Comparison of ENCODE assay signal across 9 mouse cellular contexts in the genomic region with DNA sequence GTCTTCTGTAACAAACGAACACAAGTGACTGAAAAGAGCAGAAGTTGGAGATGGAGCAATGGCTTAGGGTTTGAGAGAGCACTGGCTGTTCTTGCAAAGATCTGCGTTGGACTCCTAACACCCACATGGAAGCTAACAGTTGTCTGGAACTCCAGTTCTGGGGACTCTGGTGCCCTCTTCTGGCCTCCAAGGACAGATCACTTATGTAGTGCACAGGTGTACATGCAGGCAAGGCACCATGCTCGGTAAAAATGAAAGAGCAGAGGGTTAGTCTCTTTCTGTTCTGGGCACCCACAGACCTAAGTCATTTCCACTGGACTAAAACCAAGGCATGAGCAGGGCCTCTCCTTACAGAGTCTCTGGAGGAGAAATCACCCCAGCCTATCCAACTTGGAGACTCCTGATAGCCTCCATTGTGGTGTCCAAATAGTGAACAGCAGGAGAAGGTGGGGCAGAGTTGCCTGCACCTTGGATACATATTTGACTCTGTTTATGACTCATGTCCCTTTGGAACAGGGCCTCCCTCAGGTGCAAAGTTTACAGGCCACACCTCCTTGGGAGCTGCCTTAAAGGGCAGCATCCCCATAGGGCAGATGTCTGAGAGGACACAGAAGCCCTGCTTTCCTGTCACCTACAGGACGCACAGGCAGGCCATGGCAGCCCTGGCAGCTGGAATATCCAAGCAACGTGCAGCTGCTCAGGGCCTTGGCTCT. TPM values are rescaled to one million over a fixed set of nuclear protein-coding genes. Genes with fewer than 3 reads are reported as not detected.
DNase-seq lines count a peak whose midpoint lies in the region; ATAC-seq and TF ChIP-seq lines count a peak whose summit lies in the region.
"Had no signal": no experiment of that assay in that cellular context is flagged by ENCODE, and none has a peak within 500 bp of the region (broad histone marks: within the 10 kb centered on the region; RNA-seq: fewer than 3 reads in every experiment).

A gene (plus strand): TSS at position 600 of the 713 bp plus-strand sequence.

- peaks cover 7% of the 10 kb centered on the region; the same call in 1 of the 2 replicates for H3K4me1 ChIP-seq in liver, adult 2 months (ENCODE audit: control insufficient read depth, insufficient read depth, low read length)
- H3K4me1 ChIP-seq in liver, embryonic 12.5 days, result peaks cover 4% of the 10 kb centered on the region; the same call in 1 of the 2 replicates
- H3K4me1 ChIP-seq in intestine, postnatal 0 days (replicated peaks; ENCODE audit: control insufficient read depth, insufficient read depth, low read length), result no peaks in the 10 kb centered on the region
- H3K4me1 ChIP-seq in stomach, postnatal 0 days (replicated peaks; ENCODE audit: control insufficient read depth, insufficient read depth), result no peaks in the 10 kb centered on the region; the same call in 1 of the 2 replicates
- H3K4me1 ChIP-seq in kidney, embryonic 14.5 days (ENCODE audit: control insufficient read depth, insufficient read depth, low read length), result peaks cover 5% of the 10 kb centered on the region; the same call in 1 of the 2 replicates

- H3K4me3 ChIP-seq in liver, adult 2 months (ENCODE audit: insufficient read depth, low read depth, low read length), result no peak within 1 kb of the TSS
- H3K4me3 ChIP-seq in liver, embryonic 12.5 days, result no peak within 1 kb of the TSS
- no peak within 1 kb of the TSS for H3K4me3 ChIP-seq in intestine, postnatal 0 days (ENCODE audit: low read depth, low read length)
- no peak within 1 kb of the TSS for H3K4me3 ChIP-seq in stomach, postnatal 0 days (ENCODE audit: low read depth, low read length)
- no peak within 1 kb of the TSS for H3K4me3 ChIP-seq in kidney, embryonic 14.5 days (ENCODE audit: low read length)

- no peak within 1 kb of the TSS for H3K4me2 ChIP-seq in liver, embryonic 12.5 days
- peak within 1 kb of the TSS; percentile 14; the same call in 1 of the 2 replicates for H3K4me2 ChIP-seq in intestine, postnatal 0 days (replicated peaks; ENCODE audit: low read depth)
- H3K4me2 ChIP-seq in stomach, postnatal 0 days (replicated peaks; ENCODE audit: low read depth), result peak within 1 kb of the TSS; percentile 12
- H3K4me2 ChIP-seq in kidney, embryonic 14.5 days (replicated peaks; ENCODE audit: low read depth, low read length), result no peak within 1 kb of the TSS

- no peak for ATAC-seq in liver, embryonic 12.5 days
- peak; percentile 92 for ATAC-seq in intestine, postnatal 0 days
- ATAC-seq in stomach, postnatal 0 days (ENCODE audit: low FRiP score, low TSS enrichment), result peak; percentile 93
- ATAC-seq in kidney, embryonic 14.5 days (ENCODE audit: low FRiP score, low TSS enrichment), result no peak; the same call in 1 of the 2 replicates

- H3K9me3 ChIP-seq in liver, embryonic 12.5 days (replicated peaks), result no peaks in the 10 kb centered on the region
- H3K9me3 ChIP-seq in intestine, postnatal 0 days (ENCODE audit: control insufficient read depth), result no peaks in the 10 kb centered on the region
- H3K9me3 ChIP-seq in stomach, postnatal 0 days (ENCODE audit: control insufficient read depth, low read length), result no peaks in the 10 kb centered on the region
- H3K9me3 ChIP-seq in kidney, embryonic 14.5 days (ENCODE audit: control insufficient read depth, low read length), result no peaks in the 10 kb centered on the region

- peak; percentile 66 for DNase-seq in liver, adult 2 months (ENCODE audit: extremely low read depth, low read depth, low spot score)
- DNase-seq in R1 (ENCODE audit: low read depth, low spot score), result peak; percentile 90
- peak; percentile 79 for DNase-seq in stomach, postnatal 0 days (ENCODE audit: low spot score)
- DNase-seq in left cerebral cortex, postnatal 36 days (ENCODE audit: low spot score in 2 of 2), result no peak
- DNase-seq: left cerebral cortex, postnatal 4 days had no signal

- H3K36me3 ChIP-seq in liver, adult 2 months (ENCODE audit: control insufficient read depth, insufficient read depth, low read length), result no peaks in the 10 kb centered on the region
- no peaks in the 10 kb centered on the region for H3K36me3 ChIP-seq in liver, embryonic 12.5 days
- no peaks in the 10 kb centered on the region for H3K36me3 ChIP-seq in intestine, postnatal 0 days (ENCODE audit: control insufficient read depth, insufficient read depth)
- H3K36me3 ChIP-seq in stomach, postnatal 0 days (ENCODE audit: control insufficient read depth, insufficient read depth, low read length), result no peaks in the 10 kb centered on the region
- no peaks in the 10 kb centered on the region for H3K36me3 ChIP-seq in kidney, embryonic 14.5 days (ENCODE audit: control insufficient read depth, insufficient read depth, low read length)

- no peak for TF ChIP-seq POLR2A in liver, adult 2 months (IDR thresholded peaks at IDR 0.05; ENCODE audit: extremely low read depth, insufficient read depth, low read length)

- no peaks in the 10 kb centered on the region for H3K27me3 ChIP-seq in liver, adult 2 months (ENCODE audit: control insufficient read depth, insufficient read depth, low read length)
- no peaks in the 10 kb centered on the region for H3K27me3 ChIP-seq in liver, embryonic 12.5 days (replicated peaks)
- no peaks in the 10 kb centered on the region for H3K27me3 ChIP-seq in intestine, postnatal 0 days (replicated peaks; ENCODE audit: control insufficient read depth, insufficient read depth, low read length)
- H3K27me3 ChIP-seq in stomach, postnatal 0 days (ENCODE audit: control insufficient read depth, insufficient read depth, low read length), result no peaks in the 10 kb centered on the region
- no peaks in the 10 kb centered on the region for H3K27me3 ChIP-seq in kidney, embryonic 14.5 days (ENCODE audit: control insufficient read depth, insufficient read depth, low read length)

- intact Hi-C loops in left cerebral cortex, postnatal 36 days (cut with DNase I), result loop anchor here (5.0 to 10.0 kb wide), 2 partner anchors 228 to 320 kb away; no protein-coding TSS in a partner anchor

- no peaks in the 10 kb centered on the region for H3K79me2 ChIP-seq in liver, adult 2 months (ENCODE audit: control insufficient read depth, insufficient read depth, low read length)

- no peak within 1 kb of the TSS for H3K9ac ChIP-seq in liver, adult 2 months (ENCODE audit: low read depth, low read length)
- H3K9ac ChIP-seq in liver, embryonic 12.5 days, result no peak within 1 kb of the TSS
- no peak within 1 kb of the TSS for H3K9ac ChIP-seq in intestine, postnatal 0 days (ENCODE audit: low read depth, low read length)
- H3K9ac ChIP-seq in stomach, postnatal 0 days (ENCODE audit: low read length), result no peak within 1 kb of the TSS
- H3K9ac ChIP-seq in kidney, embryonic 14.5 days (ENCODE audit: low read depth, low read length), result no peak within 1 kb of the TSS

- no peak for TF ChIP-seq EP300 in stomach, postnatal 0 days (optimal IDR thresholded peaks at IDR 0.05)

- peak; percentile 40 for TF ChIP-seq CTCF in liver, adult 2 months (IDR thresholded peaks at IDR 0.05; ENCODE audit: low read depth, low read length)
- TF ChIP-seq CTCF in intestine, postnatal 0 days (IDR thresholded peaks at IDR 0.05; ENCODE audit: low read depth), result peak; percentile 77
- peak; percentile 68 for TF ChIP-seq CTCF in stomach, postnatal 0 days (IDR thresholded peaks at IDR 0.05; ENCODE audit: low read depth)

- H3K27ac ChIP-seq in liver, adult 2 months (replicated peaks; ENCODE audit: insufficient read depth, low read depth, low read length), result peak within 1 kb of the TSS; percentile 93
- H3K27ac ChIP-seq in liver, embryonic 12.5 days, result no peak within 1 kb of the TSS
- H3K27ac ChIP-seq in intestine, postnatal 0 days (ENCODE audit: low read depth, low read length), result peak within 1 kb of the TSS; percentile 57
- peak within 1 kb of the TSS; percentile 88 for H3K27ac ChIP-seq in stomach, postnatal 0 days (replicated peaks)
- no peak within 1 kb of the TSS for H3K27ac ChIP-seq in kidney, embryonic 14.5 days (ENCODE audit: low read depth, low read length)

- 76% methylated on average over 5 of the region's 5 CpGs for WGBS in liver, adult 2 months
- WGBS in liver, embryonic 12.5 days (ENCODE audit: insufficient replicate concordance), result 48% methylated on average over 5 of the region's 5 CpGs
- WGBS in intestine, postnatal 0 days, result 46% methylated on average over 5 of the region's 5 CpGs
- WGBS in stomach, postnatal 0 days, result 53% methylated on average over 5 of the region's 5 CpGs
- 86% methylated on average over 5 of the region's 5 CpGs for whole genome bisulfite sequencing in kidney, embryonic 14.5 days

RNA-seq across cellular contexts. Expression of the gene that starts here (rescaled TPM):
- 0.09 and 0.20 TPM in 2 replicates for total RNA-seq in liver, adult 2 months (2014; rRNA removed)
- 0.04 TPM in 2 replicates for polyA plus RNA-seq in liver, adult 2 months (2012; rRNA removed)
- polyA plus RNA-seq in liver, embryonic 12.5 days (2016; fragmentation: Nextera tagmentation; extraction: Ambion mirVana), result not detected in 2 replicates
- 1.0 and 1.4 TPM in 2 replicates for polyA plus RNA-seq in intestine, postnatal 0 days (2015; fragmentation: Nextera tagmentation; extraction: Ambion mirVana)
- 10.1 and 12.8 TPM in 2 replicates for polyA plus RNA-seq in stomach, postnatal 0 days (2015; fragmentation: Nextera tagmentation; extraction: Ambion mirVana)
- not detected for total RNA-seq in left cerebral cortex, postnatal 36 days (2021)
- polyA plus RNA-seq in kidney, embryonic 14.5 days (2014; fragmentation: Nextera tagmentation; extraction: Ambion mirVana), result not detected in 2 replicates
- total RNA-seq: left cerebral cortex, postnatal 4 days had no signal
- polyA plus RNA-seq: heart, embryonic 14.5 days had no signal

Comparison
In these comparisons a context has a peak if more than half of its experiments do, and no peak if none do; other contexts are left out.
1. Peak in DNase-seq and H3K27ac ChIP-seq in liver, adult 2 months; RNA of the gene not detected or under 1 TPM.
2. DNase-seq: peak in R1 (single experiment) and stomach, postnatal 0 days (single experiment); none in left cerebral cortex, postnatal 36 days (0 of 2).
3. H3K27ac ChIP-seq: peak in intestine, postnatal 0 days (single experiment) and stomach, postnatal 0 days (single experiment); none in liver, embryonic 12.5 days (single experiment) and kidney, embryonic 14.5 days (single experiment).
4. ATAC-seq: peak in intestine, postnatal 0 days (single experiment) and stomach, postnatal 0 days (single experiment); none in liver, embryonic 12.5 days (single experiment) and kidney, embryonic 14.5 days (single experiment).
5. H3K4me2 ChIP-seq: peak in intestine, postnatal 0 days (single experiment) and stomach, postnatal 0 days (single experiment); none in liver, embryonic 12.5 days (single experiment) and kidney, embryonic 14.5 days (single experiment).
6. Peak in every context shown above with its lines, with median percentiles within 50 percentile points of each other: CTCF ChIP-seq.